Mouse (Mus musculus) spleen, adult 2 months (tissue): ENCODE measurements around the gene Nol12.

Source experiments
- CTCF ChIP-seq: fragments of 200-500 bp; IDR thresholded peaks from 2 replicates; pipeline ENCODE4 v1.5.1; 2011; ENCODE audit warnings: mild to moderate bottlenecking, inconsistent platforms; ENCODE audit not compliant: insufficient read depth, insufficient read length, insufficient replicate concordance; ENCODE audit errors: extremely low read depth
- POLR2A ChIP-seq: fragments of 200-500 bp; IDR thresholded peaks from 2 replicates; pipeline ENCODE4 v1.6.1; 2011; ENCODE audit warnings: low read depth, low read length, inconsistent platforms

DNA sequence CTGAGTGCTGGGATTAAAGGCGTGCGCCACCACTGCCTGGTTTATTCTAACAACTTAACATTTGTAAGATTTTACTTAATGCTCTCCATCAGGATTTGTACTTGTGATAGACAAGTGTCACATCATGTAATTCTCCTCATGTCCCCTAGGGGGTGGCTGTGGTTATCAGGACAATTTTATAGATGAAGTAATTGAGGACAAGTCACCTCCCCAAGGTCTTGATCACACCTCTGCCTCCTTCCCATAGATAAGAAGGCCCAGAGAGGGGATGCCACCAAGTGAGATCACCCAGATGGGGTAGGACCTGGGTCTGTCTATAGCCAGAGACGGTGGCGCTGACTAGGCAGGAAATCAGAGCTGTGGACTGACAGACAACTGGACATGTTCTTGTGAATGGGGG is 21.6 kb downstream of the Nol12 start:
- no peak for TF ChIP-seq CTCF
- no peak for TF ChIP-seq POLR2A
